Mouse (Mus musculus) Patski (cell line): ENCODE results near the gene Il34. TPM values are rescaled to one million over a fixed set of nuclear protein-coding genes. Genes with fewer than 3 reads are reported as not detected.
A peak's percentile ranks its signal among the peaks of the same experiment; 100 is the strongest.

Source experiments
- ATAC-seq: fragments of 100-300 bp; one replicate; pipeline ENCODE4 v1.8.0; 2021
- CTCF ChIA-PET: fragments of 350-600 bp; sonication (Branson Sonifier 250); formaldehyde crosslinking; loops from one replicate; lab custom pipeline; 2022; ENCODE audit warnings: inconsistent platforms; lab: Charles Lee
- POLR2A ChIA-PET: fragments of 350-600 bp; sonication (Branson Sonifier 250); formaldehyde crosslinking; loops from one replicate; lab custom pipeline; 2022; ENCODE audit warnings: antibody characterized with exemption, inconsistent platforms; lab: Charles Lee
- DNase-seq: peaks from one replicate; pipeline ENCODE4 v3.0.0-alpha.2; 2011; ENCODE audit warnings: low read depth, low spot score
- H3K27me3 ChIP-seq: fragments of 371-371 bp; one replicate; pipeline ENCODE4 v1.5.1; 2021
- CTCF ChIP-seq: fragments of 100-300 bp; IDR thresholded peaks from one replicate; pipeline ENCODE4 v1.5.1; 2021
- in situ Hi-C: fragments of 300-500 bp; cut with MboI; formaldehyde crosslinking; loops from 3 replicates; pipeline ENCODE4 v1.11.1; 2018; ENCODE audit warnings: low pct_unique_long_range_greater_than_20kb, mixed read lengths
- polyA plus RNA-seq: library from polyadenylated mRNA; unstranded; gene quantifications from one replicate; pipeline ENCODE4 v1.2.3, GENCODE M21; 2021

The Il34 gene
- polyA plus RNA-seq, 1 experiment from 2014 or later: 35.6 TPM

DNA sequence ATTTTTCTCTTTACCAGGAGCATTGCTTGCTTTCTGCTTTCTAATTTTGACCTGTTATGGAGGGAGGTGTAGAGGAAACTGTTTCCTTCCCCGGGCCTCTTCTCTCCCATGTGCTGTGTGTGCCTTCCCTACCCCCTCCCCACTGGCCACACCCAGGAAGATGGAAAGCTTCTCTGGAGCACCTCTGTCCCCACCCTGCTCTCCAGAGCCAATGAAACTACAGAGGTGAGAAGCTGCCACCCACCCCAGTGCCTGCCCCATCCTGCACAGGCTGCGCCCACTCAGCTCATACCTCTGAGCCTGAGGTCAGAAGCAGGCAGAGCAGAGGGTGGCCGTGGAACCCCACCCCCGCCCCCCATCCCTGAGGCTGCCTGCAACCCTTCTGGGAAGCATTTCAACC, 51.0 kb downstream of the Il34 start:
- ChIA-PET POLR2A (no interaction called here), CTCF (interaction anchor here (1.2 kb wide), 1 partner anchor 10 kb away, joined by 3 read pairs; no protein-coding TSS in a partner anchor)
- DNase-seq (no peak), ATAC-seq (no peak)
- in situ Hi-C loops: loop anchor here (5.0 to 10.0 kb wide), 2 partner anchors 88 to 230 kb away; no protein-coding TSS in a partner anchor
- no peaks in the 10 kb centered on the region for H3K27me3 ChIP-seq
- TF ChIP-seq CTCF: no peak

GRCm38 (mm10) chr8:110751490-110751889, 54.2 kb downstream of the Il34 start:
- POLR2A ChIA-PET: interaction anchor here (0.6 to 1.5 kb wide), 2 partner anchors 38 to 79 kb away, joined by 3 to 4 read pairs; no protein-coding TSS in a partner anchor
- CTCF ChIA-PET: no interaction called here
- ATAC-seq: no peak
- no peak for TF ChIP-seq CTCF
- in situ Hi-C loops: loop anchor here (5.0 to 10.0 kb wide), 2 partner anchors 91 to 233 kb away; no protein-coding TSS in a partner anchor
- no peaks in the 10 kb centered on the region for H3K27me3 ChIP-seq
- DNase-seq: no peak

- TF ChIP-seq CTCF: no peak
- in situ Hi-C loops: loop anchor here (5.0 to 10.0 kb wide), 2 partner anchors 92 to 235 kb away; no protein-coding TSS in a partner anchor
- ATAC-seq: no peak
- no peak for DNase-seq
- no peaks in the 10 kb centered on the region for H3K27me3 ChIP-seq
- ChIA-PET CTCF (interaction anchor here (0.7 to 3.0 kb wide), 17 partner anchors 8 to 343 kb away, joined by 3 to 20 read pairs (median 4); no protein-coding TSS in a partner anchor), POLR2A (interaction anchor here (1.0 to 1.5 kb wide), 5 partner anchors 39 to 107 kb away, joined by 3 to 5 read pairs (median 4); partner anchors contain the start of gene Sf3b3)
Observed at GRCm38 (mm10) chr8:110750269-110750668, 55.5 kb downstream of the Il34 start.

- H3K27me3 ChIP-seq: no peaks in the 10 kb centered on the region
- CTCF ChIA-PET: interaction anchor here (0.7 to 3.0 kb wide), 21 partner anchors 8 to 344 kb away, joined by 3 to 20 read pairs (median 4); no protein-coding TSS in a partner anchor
- POLR2A ChIA-PET: interaction anchor here (0.8 to 1.5 kb wide), 6 partner anchors 40 to 108 kb away, joined by 3 to 5 read pairs (median 4); partner anchors contain the start of gene Sf3b3
- peak; percentile 86 for TF ChIP-seq CTCF
- ATAC-seq (no peak), DNase-seq (no peak)
- in situ Hi-C loops: loop anchor here (5.0 to 10.0 kb wide), 3 partner anchors 93 to 335 kb away; no protein-coding TSS in a partner anchor
Observed at GRCm38 (mm10) chr8:110749500-110750170, 56.1 kb downstream of the Il34 start.

- H3K27me3 ChIP-seq: no peaks in the 10 kb centered on the region
- CTCF ChIA-PET: no interaction called here
- POLR2A ChIA-PET: interaction anchor here (1.0 kb wide), 1 partner anchor 30 kb away, joined by 5 read pairs; no protein-coding TSS in a partner anchor
- DNase-seq: no peak
- in situ Hi-C loops: loop anchor here (10.0 kb wide), 1 partner anchor 338 kb away; no protein-coding TSS in a partner anchor
- ATAC-seq: no peak
- TF ChIP-seq CTCF: no peak
Observed at GRCm38 (mm10) chr8:110746661-110747060, 59.1 kb downstream of the Il34 start.

- POLR2A ChIA-PET: no interaction called here
- no peak for ATAC-seq
- in situ Hi-C loops: loop anchor here (10.0 kb wide), 1 partner anchor 340 kb away; no protein-coding TSS in a partner anchor
Observed at GRCm38 (mm10) chr8:110745162-110745561, 60.6 kb downstream of the Il34 start.

DNA sequence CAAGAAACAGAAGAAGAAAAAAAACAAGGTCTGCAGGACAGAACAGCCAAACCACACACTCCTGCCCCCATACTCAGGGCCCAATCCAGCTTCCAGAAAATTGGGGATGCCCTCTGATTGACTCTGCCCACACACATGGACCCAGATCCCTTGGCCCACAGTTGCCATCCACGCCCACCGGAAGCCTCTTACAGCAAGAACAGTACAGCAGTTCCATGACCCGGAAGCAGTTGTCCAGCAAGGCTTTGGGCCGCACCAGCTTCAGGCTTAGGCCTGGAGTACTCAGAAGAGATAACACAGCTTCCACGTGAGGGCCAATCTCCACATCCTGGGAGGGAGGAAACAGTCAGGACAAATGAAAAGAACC, 63.3 kb downstream of the Il34 start:
- CTCF ChIA-PET: interaction anchor here (1.1 kb wide), 1 partner anchor 114 kb away, joined by 3 read pairs; no protein-coding TSS in a partner anchor
- in situ Hi-C loops: loop anchor here (10.0 kb wide), 1 partner anchor 342 kb away; no protein-coding TSS in a partner anchor
- no peak for TF ChIP-seq CTCF
- POLR2A ChIA-PET: no interaction called here
- no peaks in the 10 kb centered on the region for H3K27me3 ChIP-seq
- no peak for DNase-seq
- no peak for ATAC-seq

More at GRCm38 (mm10) chr8:110745162-110745561, 60.6 kb downstream of the Il34 start:
- TF ChIP-seq CTCF: no peak
- DNase-seq: no peak
- no peaks in the 10 kb centered on the region for H3K27me3 ChIP-seq
- CTCF ChIA-PET: interaction anchor here (0.7 to 1.2 kb wide), 3 partner anchors 95 to 1121 kb away, joined by 3 read pairs; no protein-coding TSS in a partner anchor

- CTCF ChIA-PET: interaction anchor here (1.1 kb wide), 1 partner anchor 113 kb away, joined by 3 read pairs; no protein-coding TSS in a partner anchor
- H3K27me3 ChIP-seq: no peaks in the 10 kb centered on the region
- DNase-seq (no peak), ATAC-seq (no peak)
- in situ Hi-C loops: loop anchor here (10.0 kb wide), 1 partner anchor 343 kb away; no protein-coding TSS in a partner anchor
- POLR2A ChIA-PET: no interaction called here
- no peak for TF ChIP-seq CTCF
Observed at GRCm38 (mm10) chr8:110741816-110742451, 63.8 kb downstream of the Il34 start.

GRCm38 (mm10) chr8:110740629-110741175, 65.0 kb downstream of the Il34 start:
- no peak for DNase-seq
- in situ Hi-C loops: loop anchor here (10.0 kb wide), 1 partner anchor 344 kb away; no protein-coding TSS in a partner anchor
- TF ChIP-seq CTCF: no peak
- ChIA-PET CTCF (interaction anchor here (1.3 kb wide), 1 partner anchor 111 kb away, joined by 3 read pairs; no protein-coding TSS in a partner anchor), POLR2A (no interaction called here)
- H3K27me3 ChIP-seq: no peaks in the 10 kb centered on the region
- ATAC-seq: no peak
